Mouse (Mus musculus) urinary bladder, postnatal 14 days (tissue): ENCODE data around the gene Fsip1.
A peak's percentile ranks its signal among the peaks of the same experiment; 100 is the strongest.
"Not testable (repeated sequence)": the region's sequence is repeated elsewhere in the genome, so short reads cannot be mapped to it uniquely, and the experiment has no call there.

Source experiments
- DNase-seq: peaks from one replicate; pipeline ENCODE4 v3.0.0; 2021; ENCODE audit warnings: low spot score

Fsip1 gene

DNA sequence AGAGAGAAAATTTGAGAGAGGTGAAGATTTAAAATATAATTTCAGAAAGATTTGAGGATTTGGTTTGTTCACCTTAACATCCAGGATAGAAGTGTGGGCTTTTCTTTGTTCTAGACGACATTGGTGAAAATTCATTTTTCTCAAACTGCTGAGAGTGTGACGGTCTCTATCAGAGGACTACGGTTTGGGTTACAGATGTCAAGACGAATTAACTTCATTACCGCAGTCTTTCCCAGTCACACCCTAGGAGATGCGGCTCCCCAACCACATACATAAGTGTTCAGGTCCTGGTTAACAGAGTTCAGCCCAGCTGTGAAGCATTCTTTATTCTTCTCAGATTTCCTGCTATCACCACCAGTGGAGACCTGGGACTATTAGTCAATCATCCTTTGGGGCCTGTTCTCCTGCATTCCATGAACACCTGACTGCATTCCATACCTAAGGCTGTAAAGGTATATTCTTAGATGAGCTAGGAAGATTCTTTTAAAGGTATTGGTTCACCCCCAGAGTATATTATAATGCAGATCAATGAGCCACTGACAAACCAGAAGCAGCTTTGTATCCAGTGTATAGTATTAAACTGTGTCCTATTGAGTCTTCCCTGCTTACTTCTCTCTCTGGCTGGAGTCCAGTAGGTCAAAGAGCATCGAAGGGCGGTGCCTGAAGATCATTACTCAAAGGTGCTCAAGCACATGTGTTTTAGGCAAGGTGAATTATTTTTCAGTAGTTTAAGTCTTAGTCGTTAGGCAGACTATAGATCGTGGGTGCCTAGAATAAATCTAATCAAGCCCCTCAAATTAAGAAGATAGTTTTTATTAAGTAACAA, 82.0 kb downstream of the Fsip1 start:
- DNase-seq = no peak

DNA sequence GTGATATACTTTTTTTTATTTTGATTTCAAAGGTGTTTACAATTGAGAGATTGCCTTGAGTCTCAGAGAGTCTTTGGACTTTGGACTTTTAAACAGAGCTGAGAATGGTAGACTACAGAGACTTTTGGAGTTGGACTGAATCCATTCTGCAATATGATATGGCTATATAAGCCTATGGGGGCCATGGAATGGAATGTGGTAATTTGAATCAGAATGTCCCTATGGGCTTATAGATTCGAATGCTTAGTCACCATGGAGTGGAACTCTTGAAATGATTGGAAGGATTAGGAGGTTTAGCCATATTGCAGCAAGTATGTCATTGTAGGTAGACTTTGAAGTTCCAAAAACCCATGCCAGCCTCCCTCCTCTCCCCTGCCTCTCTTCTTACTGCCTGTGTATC, 88.5 kb downstream of the Fsip1 start:
- no peak for DNase-seq

DNA sequence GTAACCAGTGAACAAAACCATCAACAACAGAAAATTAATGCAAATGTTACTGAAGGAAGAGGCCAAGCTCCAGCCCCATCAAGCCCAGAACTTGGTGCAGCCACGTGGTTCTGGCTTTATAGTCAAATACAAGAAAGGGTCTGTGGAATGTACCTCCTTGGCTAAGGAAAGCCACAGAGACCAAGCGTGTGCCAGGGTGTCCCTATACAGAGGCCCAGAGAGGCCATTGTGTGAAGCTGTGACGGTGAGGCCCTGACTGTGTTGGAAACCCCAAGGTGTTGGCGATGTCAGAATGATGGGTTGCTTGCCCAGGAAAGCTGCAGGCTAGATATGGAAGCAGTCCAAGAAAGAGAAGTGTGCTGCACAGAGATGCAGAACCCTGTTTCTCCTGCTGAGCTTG, 89.0 kb downstream of the Fsip1 start:
- DNase-seq = no peak

DNA sequence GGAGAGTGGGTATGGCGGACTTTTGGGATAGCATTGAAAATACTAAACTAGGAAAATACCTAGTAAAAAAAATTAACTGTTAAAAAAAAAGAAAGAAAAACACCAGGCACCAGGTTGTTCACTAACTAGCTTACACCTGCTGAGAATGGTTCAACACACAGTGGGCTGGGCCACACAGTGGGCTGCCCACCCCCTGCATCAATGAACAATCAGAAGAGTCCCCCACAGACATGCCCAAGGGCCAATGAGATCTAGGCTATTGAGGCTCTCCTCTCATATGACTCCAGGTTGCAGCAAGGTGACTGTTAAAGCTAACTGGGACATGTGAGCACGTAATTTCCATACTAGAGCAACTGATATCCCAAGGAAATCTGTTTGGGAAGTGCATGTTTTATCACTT, 91.1 kb downstream of the Fsip1 start:
- no peak for DNase-seq

DNA sequence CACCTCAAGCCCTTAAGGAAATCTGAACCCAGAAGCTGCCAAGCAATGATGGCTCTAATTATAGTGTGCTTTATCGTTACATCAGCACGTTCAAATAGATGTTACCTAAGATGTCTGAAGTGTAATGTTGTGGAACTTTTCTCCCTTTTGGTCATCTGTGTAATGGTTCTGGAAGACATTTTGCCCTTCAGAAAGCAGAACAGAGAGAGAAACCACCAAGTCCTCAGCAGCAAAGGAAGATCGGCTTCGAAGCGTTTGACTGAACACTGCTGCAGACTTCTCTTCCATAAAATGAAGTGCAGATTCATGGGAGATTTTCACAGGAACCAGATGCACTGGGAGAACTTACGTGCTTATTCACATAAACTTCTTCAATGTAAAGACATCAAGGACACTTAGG, 92.6 kb downstream of the Fsip1 start:
- no peak for DNase-seq

DNA sequence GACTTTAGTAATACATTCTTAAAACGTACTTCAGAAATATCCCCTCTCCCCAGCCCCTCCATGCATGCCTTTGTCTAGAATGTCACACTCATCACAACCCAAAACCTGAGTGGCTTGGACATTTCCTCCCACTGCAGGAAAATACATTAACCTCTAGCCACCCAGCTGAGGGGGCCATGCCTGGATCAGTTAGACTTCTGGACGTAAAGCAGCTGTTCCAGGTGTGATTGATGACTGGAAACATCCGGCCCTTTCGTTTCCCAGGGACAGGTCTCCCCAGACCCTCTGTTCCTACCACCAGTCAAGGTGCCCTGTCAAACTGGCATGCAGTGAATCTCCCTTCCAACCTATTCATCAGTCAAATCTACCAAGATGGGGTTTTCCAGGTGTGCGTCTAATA, 94.3 kb downstream of the Fsip1 start:
- no peak for DNase-seq

DNA sequence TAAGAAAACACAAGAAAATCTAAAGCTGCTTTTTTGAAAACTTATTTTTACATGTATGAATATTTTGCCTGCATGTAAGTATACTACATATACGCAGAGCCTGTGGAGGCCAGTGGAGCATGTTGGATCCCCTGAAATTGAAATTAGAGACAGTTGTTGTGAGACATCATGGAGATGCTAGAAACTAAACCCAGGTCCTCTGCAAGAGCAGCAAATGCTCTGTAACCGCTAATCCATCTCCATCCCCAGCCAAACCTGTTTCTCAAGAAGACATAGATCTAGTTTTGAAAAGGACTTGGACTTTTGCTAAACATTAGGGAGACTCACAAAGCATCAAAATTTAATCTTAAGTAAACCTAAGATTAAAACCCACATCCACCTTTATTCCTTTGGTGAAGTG, 95.8 kb downstream of the Fsip1 start:
- DNase-seq = no peak

DNA sequence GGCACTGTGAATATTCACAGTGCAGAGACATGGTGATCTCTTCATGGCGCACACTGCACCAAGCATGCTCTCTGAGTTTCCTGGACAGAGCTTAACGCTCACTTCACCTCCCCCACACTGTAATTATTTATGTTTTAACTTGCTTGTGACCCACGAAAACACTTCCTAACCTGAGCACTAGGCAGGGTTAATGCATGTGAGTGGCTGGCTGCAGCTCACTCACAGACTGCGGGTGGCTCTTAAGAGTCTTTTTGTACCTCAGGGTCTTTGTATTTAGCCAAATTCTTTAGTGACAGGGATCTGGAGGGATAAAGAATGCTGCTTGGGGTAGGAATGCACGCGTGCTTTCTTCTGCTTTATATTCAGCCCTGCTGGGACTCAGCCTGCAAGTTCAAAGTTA, 96.2 kb downstream of the Fsip1 start:
- DNase-seq = no peak

DNA sequence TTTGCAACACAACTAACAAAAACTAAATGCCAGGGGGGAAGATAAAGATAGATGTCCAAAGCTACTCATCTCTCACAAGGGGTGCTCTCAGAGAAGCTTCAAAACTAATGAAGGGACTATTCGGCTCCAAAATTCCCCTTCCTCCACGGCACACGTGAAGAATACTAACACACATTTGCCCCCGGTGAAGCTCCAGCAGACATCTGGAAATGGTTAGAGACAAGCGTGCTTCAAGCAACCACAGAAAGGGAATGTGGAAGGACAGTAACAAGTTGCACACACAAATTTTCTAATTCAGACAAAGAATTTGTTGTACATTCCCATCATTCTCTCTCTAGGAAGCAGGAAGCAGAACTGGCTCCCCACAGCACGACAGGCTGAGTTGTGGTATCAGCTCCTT, 97.6 kb downstream of the Fsip1 start:
- DNase-seq = no peak

DNA sequence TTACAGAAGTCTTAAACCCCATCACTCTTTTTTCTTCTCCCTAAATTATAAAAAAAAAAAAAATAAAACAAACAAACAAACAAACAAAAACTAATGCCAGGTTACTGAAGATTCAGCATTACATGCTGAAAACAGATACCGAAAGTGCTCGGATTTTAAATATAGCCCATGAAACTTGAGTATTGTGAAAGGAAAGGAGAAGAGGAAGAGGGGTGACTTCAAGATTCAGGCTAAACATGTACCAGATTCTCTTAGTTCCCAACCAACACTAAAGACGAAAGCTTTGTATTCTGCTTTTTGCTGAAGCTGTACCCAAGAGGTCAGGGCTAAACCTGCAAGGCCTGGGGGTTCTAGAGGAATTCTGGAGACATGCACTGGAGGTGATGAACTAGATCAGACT, 98.7 kb downstream of the Fsip1 start:
- no peak for DNase-seq

DNA sequence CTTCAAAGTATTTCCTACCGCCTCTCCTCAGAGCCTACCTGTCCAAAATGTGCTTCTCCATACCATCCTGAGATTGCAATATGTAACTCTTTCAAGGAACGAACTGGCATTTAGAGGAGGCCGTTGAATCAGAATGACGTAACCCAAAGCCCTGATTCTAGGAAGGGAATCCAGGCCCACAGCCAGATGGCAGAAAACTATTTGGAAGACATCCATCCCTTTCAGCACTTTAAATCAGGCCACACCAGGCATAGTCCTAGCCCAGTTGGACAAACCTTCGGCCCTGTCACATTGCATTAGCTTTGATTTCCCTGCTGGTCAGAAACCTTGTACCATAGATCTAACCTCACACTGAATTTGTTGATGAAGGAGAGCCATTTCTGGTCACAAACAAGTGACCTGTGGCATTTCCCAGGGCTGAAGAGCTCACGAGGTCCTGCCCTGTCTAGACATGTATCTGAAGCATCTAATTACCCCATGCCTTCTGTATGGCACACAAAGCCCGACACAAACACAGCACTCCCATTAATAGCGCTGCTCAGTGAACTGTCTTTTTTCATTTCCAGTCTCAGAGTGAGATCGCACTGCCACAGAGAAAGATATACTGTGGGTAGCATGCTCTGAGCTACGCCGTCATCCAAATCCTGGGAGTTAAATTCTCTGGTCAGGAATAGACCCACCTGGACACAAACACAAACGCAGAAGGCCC, 106.8 kb downstream of the Fsip1 start:
- DNase-seq = peak; percentile 54

DNA sequence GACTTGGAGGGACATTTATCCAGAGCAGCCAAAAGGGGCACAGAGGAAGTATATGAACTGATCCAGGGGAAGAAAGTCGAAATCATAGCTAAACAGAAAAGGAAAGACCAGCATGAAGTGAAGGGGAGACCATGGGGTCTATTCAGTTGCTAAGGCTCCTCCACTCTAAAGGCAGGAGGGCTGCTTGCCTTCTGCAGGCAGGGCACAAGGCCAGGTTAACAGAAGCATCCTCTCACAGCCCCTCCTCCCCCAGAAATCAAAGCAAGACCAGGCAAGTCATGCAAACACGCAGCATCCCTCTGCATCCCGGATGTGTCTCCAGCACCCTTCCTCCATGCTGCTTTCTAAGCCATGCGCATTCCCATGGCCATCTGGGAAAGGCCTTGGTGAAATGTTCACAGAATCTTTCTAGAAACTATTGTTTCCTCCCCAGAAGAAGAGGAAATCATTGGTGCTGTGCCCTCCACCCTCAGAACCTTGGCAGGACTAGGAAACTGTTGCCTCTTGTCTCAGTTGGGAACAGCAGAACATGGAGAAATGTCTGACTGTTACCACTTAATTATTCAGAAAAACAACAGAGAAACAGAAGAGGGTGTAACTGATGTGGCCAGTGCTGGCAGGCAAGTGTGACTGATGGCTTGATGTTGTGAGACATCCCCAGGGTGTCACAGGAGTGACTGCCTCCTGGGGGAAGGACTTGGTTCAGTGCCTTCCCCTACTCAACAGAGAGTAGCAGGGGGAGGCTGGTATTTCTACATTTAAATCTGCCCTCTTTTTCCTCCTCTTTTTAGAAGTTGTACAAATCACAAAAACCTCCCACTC, 108.2 kb downstream of the Fsip1 start:
- no peak for DNase-seq

DNA sequence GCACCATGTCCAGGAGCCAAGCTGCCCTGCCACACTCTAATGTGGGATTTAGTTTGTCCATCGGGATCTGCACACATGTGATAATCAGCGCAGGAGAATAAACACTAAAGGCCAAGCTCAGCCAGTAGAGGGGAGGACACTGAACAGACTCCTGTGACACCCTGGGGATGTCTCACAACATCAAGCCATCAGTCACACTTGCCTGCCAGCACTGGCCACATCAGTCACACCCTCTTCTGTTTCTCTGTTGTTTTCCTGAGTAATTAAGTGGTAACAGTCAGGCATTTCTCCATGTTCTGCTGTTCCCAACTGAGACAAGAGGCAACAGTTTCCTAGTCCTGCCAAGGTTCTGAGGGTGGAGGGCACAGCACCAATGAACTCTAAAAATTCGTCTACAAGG, 109.0 kb downstream of the Fsip1 start:
- not testable (repeated sequence) for DNase-seq

DNA sequence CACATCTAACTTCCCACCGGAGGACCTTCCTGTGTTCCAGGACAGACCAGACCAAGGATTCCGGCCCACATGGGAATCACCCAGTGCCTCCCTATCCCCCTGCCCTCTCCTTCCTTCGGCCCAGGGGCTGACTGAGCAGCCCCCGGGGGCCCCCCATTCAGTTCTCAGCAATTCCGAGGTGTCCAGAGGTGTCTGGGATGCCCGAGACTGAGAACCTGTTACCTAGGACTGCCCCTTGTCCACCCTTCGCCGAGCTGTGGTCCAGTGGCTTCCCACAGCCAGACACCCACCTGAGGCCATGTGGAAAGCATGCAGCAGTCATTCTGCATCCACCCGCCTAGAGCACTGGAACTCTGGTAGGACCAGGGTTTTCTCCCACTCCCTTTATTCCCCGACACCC, 115.1 kb downstream of the Fsip1 start:
- no peak for DNase-seq

DNA sequence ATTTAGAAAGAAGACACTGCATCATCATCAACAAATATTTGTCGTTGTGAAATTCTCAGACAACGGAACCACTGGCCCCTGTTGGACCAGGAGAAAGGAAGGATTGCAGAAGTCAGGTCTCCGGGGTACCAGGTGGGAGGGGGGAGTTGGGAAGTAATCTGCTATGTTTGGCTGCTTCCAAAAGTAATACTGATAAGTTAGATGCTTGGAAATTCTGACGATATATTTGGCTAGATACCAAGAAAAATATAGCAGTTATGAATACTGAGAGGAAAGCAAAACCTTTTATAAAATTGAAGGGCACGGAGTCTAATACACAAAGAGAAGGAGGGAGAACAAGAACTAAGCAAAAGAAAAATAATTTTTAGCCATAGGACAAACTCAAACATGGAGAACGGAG, 117.5 kb downstream of the Fsip1 start:
- no peak for DNase-seq

DNA sequence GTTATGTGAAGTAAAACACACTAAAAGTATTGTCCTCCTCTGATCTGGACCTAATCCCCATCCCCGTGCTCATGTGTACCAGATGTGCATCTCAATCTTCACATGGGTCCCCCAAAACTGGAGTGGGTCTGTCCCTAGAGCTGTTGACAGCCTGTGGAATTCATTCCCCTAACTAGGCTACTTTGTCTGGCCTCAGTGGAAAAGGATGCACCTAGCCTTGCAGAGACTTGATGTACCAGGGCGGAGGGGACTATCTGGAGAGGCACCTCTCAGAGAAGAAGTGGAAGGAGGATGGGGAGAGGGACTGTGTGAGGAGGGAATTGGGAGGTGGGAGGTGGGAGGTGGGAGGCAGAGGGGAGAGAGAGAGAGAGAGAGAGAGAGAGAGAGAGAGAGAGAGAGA, 119.0 kb downstream of the Fsip1 start:
- DNase-seq = no peak

DNA sequence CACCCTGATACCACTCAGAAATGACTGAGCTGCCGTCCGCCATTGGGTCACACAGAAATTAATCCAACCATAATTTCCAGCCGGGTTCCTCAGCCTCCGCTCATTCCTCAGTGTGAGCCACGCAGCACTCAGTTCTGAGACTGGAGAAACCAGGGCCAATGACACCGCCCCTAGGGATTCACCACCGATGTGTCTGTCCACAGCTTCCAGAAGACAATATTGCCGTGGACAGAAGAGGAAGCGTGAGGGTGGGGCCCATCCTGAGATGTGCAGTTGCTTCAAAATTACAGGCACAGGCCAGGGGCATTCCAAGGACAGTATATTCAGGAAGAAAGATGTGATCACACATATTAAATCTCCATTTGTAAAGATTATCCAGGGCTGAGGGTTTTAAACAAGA, 119.7 kb downstream of the Fsip1 start:
- no peak for DNase-seq

DNA sequence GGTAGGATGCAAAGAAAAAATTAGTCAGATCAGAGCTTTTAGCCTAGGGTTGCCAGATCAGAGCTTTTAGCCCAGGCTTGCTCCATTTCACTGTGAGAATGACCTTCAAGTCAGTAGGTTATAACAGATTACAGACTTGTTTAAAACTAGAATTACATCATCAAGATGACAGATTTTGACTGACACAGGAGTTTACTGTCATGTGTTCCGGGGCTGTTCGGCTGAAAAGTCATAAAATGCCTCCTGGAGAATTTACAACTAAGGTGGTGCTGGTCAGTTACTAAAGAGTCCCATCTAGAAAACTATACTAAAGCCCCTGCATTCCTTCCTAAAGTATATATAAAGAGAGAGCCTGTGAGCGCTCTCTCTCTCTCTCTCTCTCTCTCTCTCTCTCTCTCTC, 128.5 kb downstream of the Fsip1 start:
- DNase-seq = no peak

DNA sequence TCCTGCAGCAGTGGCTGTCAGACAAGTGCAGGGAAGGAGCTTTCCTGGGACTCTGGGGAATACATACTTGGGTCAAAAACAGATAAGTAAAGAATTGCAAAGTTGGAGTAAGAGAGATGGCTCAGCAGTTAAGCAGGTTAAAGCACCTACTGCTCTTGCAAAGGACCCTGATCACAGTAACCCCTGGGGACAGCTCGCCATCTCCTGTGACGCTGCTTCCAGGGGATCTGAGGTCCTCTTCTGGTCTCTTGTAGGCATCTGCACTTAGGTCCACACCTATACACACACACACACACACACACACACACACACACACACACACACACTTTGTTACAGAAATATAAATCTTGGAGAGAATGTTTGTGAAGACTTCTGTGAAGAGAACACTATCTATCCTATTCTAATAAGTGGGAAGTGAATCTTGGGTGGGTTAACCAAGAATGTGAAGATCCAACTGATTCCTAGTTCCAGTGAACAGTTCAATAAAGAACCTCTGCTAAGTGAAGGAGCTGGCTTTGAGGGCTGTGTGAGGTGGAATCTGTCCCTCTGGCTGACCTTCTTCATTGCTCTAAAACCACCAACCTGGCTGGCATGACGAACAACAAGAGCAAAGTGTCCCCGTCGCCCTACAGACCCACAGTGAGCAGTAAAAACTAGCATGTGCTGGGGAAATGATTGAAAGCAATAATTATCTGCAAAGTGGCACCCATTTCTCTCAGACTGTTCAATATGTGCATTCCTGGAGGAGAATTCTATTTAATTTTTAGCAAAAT, 129.1 kb downstream of the Fsip1 start:
- DNase-seq = no peak

DNA sequence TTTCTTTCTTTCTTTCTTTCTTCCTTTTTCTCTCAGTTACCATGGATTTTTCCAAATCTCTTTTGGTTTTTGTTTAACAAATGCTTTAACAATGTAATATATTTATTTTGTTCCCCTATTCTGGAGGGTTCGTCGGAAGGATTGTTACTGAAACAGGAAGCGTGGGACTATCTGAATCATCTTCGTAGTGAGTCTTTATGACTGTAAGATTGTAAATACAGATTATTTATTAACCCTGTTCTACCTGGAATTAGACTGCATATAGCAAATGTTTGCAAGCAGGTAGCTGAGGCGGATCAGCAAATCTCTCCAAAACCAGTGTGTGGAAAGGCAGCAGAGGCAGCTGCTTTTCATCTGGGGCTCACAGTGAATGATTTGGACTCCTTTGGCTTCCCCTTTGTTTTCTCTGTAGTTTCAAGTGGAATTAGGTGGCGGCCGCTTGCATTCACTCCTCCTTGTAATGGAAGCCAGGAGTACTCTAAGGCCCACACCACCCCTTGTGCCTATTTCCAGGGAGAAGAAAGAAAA, 130.8 kb downstream of the Fsip1 start:
- no peak for DNase-seq

DNA sequence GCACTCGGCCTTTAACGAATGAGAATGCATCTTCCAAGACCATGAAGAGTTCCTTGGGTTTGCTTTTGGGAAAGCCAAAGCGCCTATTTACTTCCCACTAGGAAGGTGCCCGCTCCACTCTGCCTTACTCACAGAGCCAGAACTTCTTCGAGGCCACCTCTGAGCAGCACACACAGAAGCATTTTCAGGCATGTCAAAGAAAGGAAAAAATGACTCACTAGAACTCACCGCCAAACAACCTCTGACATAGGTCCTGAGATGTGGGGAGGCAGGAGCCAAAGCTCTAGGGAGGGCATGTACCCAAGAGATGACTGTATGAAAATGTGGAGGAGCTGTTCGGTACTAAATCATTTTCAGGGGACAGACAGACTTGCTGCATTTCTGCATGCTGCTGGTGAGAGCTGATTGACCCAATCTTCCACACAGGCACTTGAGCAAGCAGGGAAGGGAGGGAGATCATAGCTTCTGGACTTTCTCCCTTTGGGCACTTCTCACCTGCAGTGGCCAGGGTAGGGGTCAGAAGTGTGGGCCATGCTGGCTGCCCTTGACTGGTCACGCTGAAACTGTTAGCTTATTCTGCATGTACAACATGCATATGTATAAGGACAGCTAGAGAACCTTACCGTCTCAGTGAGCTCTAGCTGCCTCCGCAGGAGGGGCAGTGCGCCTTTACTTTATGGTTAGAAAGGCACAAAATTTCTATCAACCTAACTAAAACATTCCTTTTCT, 131.4 kb downstream of the Fsip1 start:
- DNase-seq = peak; percentile 20
